Mouse (Mus musculus) adrenal gland, postnatal 10 days (tissue): ENCODE measurements around the gene Ehd3. TPM values are rescaled to one million over a fixed set of nuclear protein-coding genes. Genes with fewer than 3 reads are reported as not detected.

Experiments used
- total RNA-seq, 2 experiments: library from RNA; stranded (reverse); gene quantifications; 2 replicates each; pipeline ENCODE4 v1.2.3; 2021

Ehd3 gene
- total RNA-seq, 2 experiments from 2014 or later: 41.0 to 70.0 TPM

Other genes with a start within 250 kb of the Ehd3 start
- gene Galnt14, start 93.7 kb upstream of the Ehd3 start, total RNA-seq: 1 to 10 TPM in 1 of 2 experiments, under 1 TPM in 1; 0.42 to 1.0 TPM
- gene Xdh, start 146.1 kb downstream of the Ehd3 start, total RNA-seq: 100 to 1,000 TPM in 1 of 2 experiments, 10 to 100 TPM in 1; 55.9 to 125 TPM
- gene Srd5a2, start 243.8 kb downstream of the Ehd3 start, total RNA-seq: 10 to 100 TPM; 23.5 to 35.6 TPM